Mouse (Mus musculus): ENCODE data around the gene Rbfox1. TPM values are rescaled to one million over a fixed set of nuclear protein-coding genes. Genes with fewer than 3 reads are reported as not detected.

Gene Rbfox1
- total and polyA plus RNA-seq, 3 experiments, result not detected

DNA sequence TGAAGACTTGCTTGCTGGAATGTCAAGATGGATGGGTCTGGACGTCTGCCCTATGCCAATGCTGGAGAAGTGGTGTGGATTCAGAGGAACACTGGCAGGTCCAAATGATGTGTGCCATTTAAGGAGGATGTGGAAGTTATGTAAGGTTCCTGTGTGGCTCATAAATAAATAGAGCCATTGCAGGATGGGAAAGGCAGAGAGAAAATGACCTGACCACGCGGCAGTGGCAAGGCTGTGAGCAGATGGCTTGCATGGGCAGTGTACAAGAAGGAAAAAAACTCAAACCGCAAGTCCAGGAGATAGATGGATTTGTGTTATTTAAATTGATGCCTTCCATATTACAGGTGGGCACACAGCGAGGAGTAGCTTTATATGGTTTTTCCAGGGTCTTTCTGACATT, 497.6 kb downstream of the Rbfox1 start:
- Histone ChIP-seq H3K4me3 (ENCODE audit: control insufficient read depth in 1 of 2, insufficient read depth in 1 of 2, low read depth in 2 of 2, low read length in 2 of 2) (no peak overlapping the region), H3K27ac (ENCODE audit: control insufficient read depth, low read depth, low read length) (no peak overlapping the region), H3K4me1 (ENCODE audit: control insufficient read depth in 1 of 2, insufficient read depth in 2 of 2, low read length in 2 of 2) (no peaks in the 10 kb centered on the region), H3K9me3 (replicated peaks; ENCODE audit: insufficient read depth, low read length) (no peaks in the 10 kb centered on the region), H3K36me3 (ENCODE audit: control insufficient read depth in 1 of 2, insufficient read depth in 2 of 2, low read length in 2 of 2) (no peaks in the 10 kb centered on the region), H3K9ac (ENCODE audit: control insufficient read depth, low read depth, low read length, poor library complexity, severe bottlenecking) (no peak overlapping the region), H3K79me2 (ENCODE audit: control insufficient read depth, insufficient read depth, low read length, poor library complexity) (no peaks in the 10 kb centered on the region), H3K27me3 (ENCODE audit: control insufficient read depth in 1 of 2, insufficient read depth in 2 of 2, low read length in 2 of 2) (no peaks in the 10 kb centered on the region)
- no peak for DNase-seq (ENCODE audit: low read depth, low spot score)
- TF ChIP-seq BHLHE40 (IDR thresholded peaks at IDR 0.05; ENCODE audit: borderline replicate concordance, low read depth, low read length) (no peak), GABPA (IDR thresholded peaks at IDR 0.05; ENCODE audit: low read depth, low read length) (no peak), MAFK (IDR thresholded peaks at IDR 0.05; ENCODE audit: borderline replicate concordance, low read depth, low read length) (no peak), MEF2A (IDR thresholded peaks at IDR 0.05; ENCODE audit: extremely low read depth, insufficient replicate concordance, low read depth, low read length, poor library complexity, severe bottlenecking) (no peak), MYB (IDR thresholded peaks at IDR 0.05; ENCODE audit: low read depth, low read length) (no peak), KAT2A (conservative IDR thresholded peaks at IDR 0.05; ENCODE audit: low read depth, low read length) (no peak), NRF1 (IDR thresholded peaks at IDR 0.05; ENCODE audit: insufficient read depth, low read depth, low read length, poor library complexity, severe bottlenecking) (no peak), JUND (IDR thresholded peaks at IDR 0.05; ENCODE audit: low read depth, low read length) (no peak), NELFE (IDR thresholded peaks at IDR 0.05; ENCODE audit: low read depth, low read length) (no peak), MAZ (IDR thresholded peaks at IDR 0.05; ENCODE audit: low read depth, low read length) (no peak), TBP (IDR thresholded peaks at IDR 0.05; ENCODE audit: low read depth, low read length) (no peak), CHD2 (IDR thresholded peaks at IDR 0.05; ENCODE audit: low read length) (no peak)

DNA sequence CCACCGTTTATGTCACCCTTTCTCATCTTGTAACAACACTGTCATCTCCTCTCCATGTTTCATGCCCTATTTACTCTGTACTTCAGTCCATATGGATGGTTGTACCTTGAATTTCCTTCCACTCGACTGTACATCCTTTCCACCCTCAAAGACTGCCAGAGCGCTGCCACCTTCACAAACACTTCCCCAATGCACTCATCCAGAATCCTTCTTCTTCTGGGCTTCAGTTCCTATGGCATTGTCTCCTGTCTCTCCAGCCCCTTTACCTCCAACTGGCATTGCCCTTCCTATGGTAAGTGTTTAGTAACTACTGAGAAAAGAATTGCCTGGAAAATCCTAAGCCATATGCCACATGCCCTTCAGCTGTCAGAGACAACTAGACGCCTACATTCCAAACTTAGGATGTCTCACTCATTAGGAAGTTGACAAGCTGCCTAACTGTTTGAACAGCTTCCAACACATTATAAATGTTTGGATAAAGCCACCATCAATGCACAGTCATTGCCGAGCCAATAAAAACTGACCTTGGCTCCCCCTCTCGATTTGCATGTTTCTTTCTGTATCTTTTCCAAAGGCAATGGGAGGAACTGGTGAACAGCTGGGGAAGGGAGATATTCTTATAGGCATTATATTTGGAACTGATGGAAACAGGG, 505.2 kb downstream of the Rbfox1 start:
- H3K36me3 ChIP-seq (ENCODE audit: control insufficient read depth in 1 of 2, insufficient read depth in 2 of 2, low read length in 2 of 2), result no peaks in the 10 kb centered on the region
- no peak for DNase-seq (ENCODE audit: low read depth, low spot score)
- H3K9ac ChIP-seq (ENCODE audit: control insufficient read depth, low read depth, low read length, poor library complexity, severe bottlenecking), result no peak overlapping the region
- H3K9me3 ChIP-seq (replicated peaks; ENCODE audit: insufficient read depth, low read length), result no peaks in the 10 kb centered on the region
- no peak overlapping the region for H3K4me3 ChIP-seq (ENCODE audit: control insufficient read depth in 1 of 2, insufficient read depth in 1 of 2, low read depth in 2 of 2, low read length in 2 of 2)
- H3K27ac ChIP-seq (ENCODE audit: control insufficient read depth, low read depth, low read length), result no peak overlapping the region
- H3K79me2 ChIP-seq (ENCODE audit: control insufficient read depth, insufficient read depth, low read length, poor library complexity), result no peaks in the 10 kb centered on the region
- TF ChIP-seq MAFK (IDR thresholded peaks at IDR 0.05; ENCODE audit: borderline replicate concordance, low read depth, low read length) (no peak), TCF12 (IDR thresholded peaks at IDR 0.05; ENCODE audit: low read depth, low read length) (no peak), ZMIZ1 (IDR thresholded peaks at IDR 0.05; ENCODE audit: low read depth, low read length) (no peak), GATA1 (IDR thresholded peaks at IDR 0.05; ENCODE audit: low read depth, low read length) (no peak), KAT2A (conservative IDR thresholded peaks at IDR 0.05; ENCODE audit: low read depth, low read length) (no peak), CHD2 (IDR thresholded peaks at IDR 0.05; ENCODE audit: low read length) (no peak), EP300 (IDR thresholded peaks at IDR 0.05; ENCODE audit: low read depth in 1 of 2, low read length in 2 of 2) (no peak), SIN3A (IDR thresholded peaks at IDR 0.05; ENCODE audit: low read length) (no peak), ETS1 (IDR thresholded peaks at IDR 0.05; ENCODE audit: low read depth, low read length) (no peak), HCFC1 (IDR thresholded peaks at IDR 0.05; ENCODE audit: low read depth, low read length) (no peak), POLR2AphosphoS5 (IDR thresholded peaks at IDR 0.05; ENCODE audit: borderline replicate concordance, low read depth, low read length) (no peak), BHLHE40 (IDR thresholded peaks at IDR 0.05; ENCODE audit: borderline replicate concordance, low read depth, low read length) (no peak), RCOR1 (IDR thresholded peaks at IDR 0.05; ENCODE audit: low read depth, low read length) (no peak), E2F4 (IDR thresholded peaks at IDR 0.05; ENCODE audit: borderline replicate concordance, low read depth, low read length) (no peak), ZC3H11A (IDR thresholded peaks at IDR 0.05; ENCODE audit: low read depth, low read length) (no peak), NRF1 (IDR thresholded peaks at IDR 0.05; ENCODE audit: insufficient read depth, low read depth, low read length, poor library complexity, severe bottlenecking) (no peak), ELF1 (IDR thresholded peaks at IDR 0.05; ENCODE audit: low read depth, low read length) (no peak), TAL1 (IDR thresholded peaks at IDR 0.05; ENCODE audit: low read length) (no peak)
- no peaks in the 10 kb centered on the region for H3K4me1 ChIP-seq (ENCODE audit: control insufficient read depth in 1 of 2, insufficient read depth in 2 of 2, low read length in 2 of 2)
- H3K27me3 ChIP-seq (ENCODE audit: control insufficient read depth in 1 of 2, insufficient read depth in 2 of 2, low read length in 2 of 2), result no peaks in the 10 kb centered on the region
